Mouse (Mus musculus) CD4-positive, CD25-positive, alpha-beta regulatory T cell (primary cell): Measurements from ENCODE around the gene Senp3. TPM values are rescaled to one million over a fixed set of nuclear protein-coding genes. Genes with fewer than 3 reads are reported as not detected.

Experiments used
- polyA plus RNA-seq: library from polyadenylated mRNA; unstranded; fragments of 100-300 nt; shearing (Covaris generic); gene quantifications from one replicate; pipeline ENCODE4 v1.2.1, GENCODE M21; 2017

The Senp3 gene
- 43.8 TPM for polyA plus RNA-seq

GRCm38 (mm10) chr11:69681314-69682208, at the start of gene Senp3:
TSS of gene Senp3 (minus strand) at chr11:69682084.

GRCm38 (mm10) chr11:69695361-69696181, 13.7 kb upstream of the Senp3 start, which contains the start of the genes Tnfsf12 and Tnfsfm13:
TSS of gene Tnfsf12 (minus strand) at chr11:69695849.
TSS of gene Tnfsfm13 (minus strand) at chr11:69696098.

GRCm38 (mm10) chr11:69685526-69686148, 3.8 kb upstream of the Senp3 start, which contains the start of gene Tnfsf13:
TSS of gene Tnfsf13 (minus strand) at chr11:69685784.

GRCm38 (mm10) chr11:69672211-69672706, 9.6 kb downstream of the Senp3 start, which contains the start of gene Eif4a1:
TSS of gene Eif4a1 (minus strand) at chr11:69672423.

GRCm38 (mm10) chr11:69665961-69666664, 15.8 kb downstream of the Senp3 start, which contains the start of gene Cd68:
TSS of gene Cd68 (minus strand) at chr11:69666153.

GRCm38 (mm10) chr11:69662213-69662966, 19.5 kb downstream of the Senp3 start, which contains the start of gene Mpdu1:
TSS of gene Mpdu1 (minus strand) at chr11:69662642.

GRCm38 (mm10) chr11:69655264-69656064, 26.4 kb downstream of the Senp3 start, which contains the start of gene Sox15:
TSS of gene Sox15 (plus strand) at chr11:69655314.

GRCm38 (mm10) chr11:69632284-69633089, 49.4 kb downstream of the Senp3 start, which contains the start of gene Fxr2:
TSS of gene Fxr2 (plus strand) at chr11:69632990.

Other genes with a start within 250 kb of the Senp3 start
- gene Dnah2, start 133.0 kb downstream of the Senp3 start, polyA plus RNA-seq = 0.01 TPM
- gene Efnb3, start 121.9 kb downstream of the Senp3 start, polyA plus RNA-seq = 0.47 TPM
- 25.6 TPM for gene Wrap53, start 101.8 kb downstream of the Senp3 start, polyA plus RNA-seq
- gene Trp53, start 101.7 kb downstream of the Senp3 start, polyA plus RNA-seq = 239 TPM
- not detected for gene Atp1b2, start 76.1 kb downstream of the Senp3 start, polyA plus RNA-seq
- not detected for gene Shbg, start 64.2 kb downstream of the Senp3 start, polyA plus RNA-seq
- gene Sat2, start 60.1 kb downstream of the Senp3 start, polyA plus RNA-seq = not detected
- 63.2 TPM for gene Fxr2, start 49.1 kb downstream of the Senp3 start, polyA plus RNA-seq
- not detected for gene Sox15, start 26.8 kb downstream of the Senp3 start, polyA plus RNA-seq
- 66.0 TPM for gene Mpdu1, start 19.4 kb downstream of the Senp3 start, polyA plus RNA-seq
- 4.3 TPM for gene Cd68, start 15.9 kb downstream of the Senp3 start, polyA plus RNA-seq
- gene Eif4a1, start 9.7 kb downstream of the Senp3 start, polyA plus RNA-seq = 654 TPM
- not detected for gene Tnfsf13, start 3.7 kb upstream of the Senp3 start, polyA plus RNA-seq
- not detected for gene Tnfsf12, start 13.8 kb upstream of the Senp3 start, polyA plus RNA-seq
- not detected for gene Tnfsfm13, start 14.0 kb upstream of the Senp3 start, polyA plus RNA-seq
- gene Polr2a, start 76.6 kb upstream of the Senp3 start, polyA plus RNA-seq = 50.4 TPM
- 0.12 TPM for gene Slc35g3, start 79.9 kb upstream of the Senp3 start, polyA plus RNA-seq
- 5.5 TPM for gene Zbtb4, start 83.8 kb upstream of the Senp3 start, polyA plus RNA-seq
- 3.7 TPM for gene Chrnb1, start 113.9 kb upstream of the Senp3 start, polyA plus RNA-seq
- gene Fgf11, start 119.8 kb upstream of the Senp3 start, polyA plus RNA-seq = not detected
- gene Tmem102, start 123.5 kb upstream of the Senp3 start, polyA plus RNA-seq = not detected
- not detected for gene Gm39566, start 133.2 kb upstream of the Senp3 start, polyA plus RNA-seq
- gene Spem2, start 136.4 kb upstream of the Senp3 start, polyA plus RNA-seq = not detected
- gene Spem1, start 140.1 kb upstream of the Senp3 start, polyA plus RNA-seq = not detected
- 0.85 TPM for gene Nlgn2, start 155.7 kb upstream of the Senp3 start, polyA plus RNA-seq
- 77.8 TPM for gene Tmem256, start 156.4 kb upstream of the Senp3 start, polyA plus RNA-seq
- 32.7 TPM for gene Plscr3, start 164.3 kb upstream of the Senp3 start, polyA plus RNA-seq
- not detected for gene Tnk1, start 176.6 kb upstream of the Senp3 start, polyA plus RNA-seq
- gene Tmem95, start 195.9 kb upstream of the Senp3 start, polyA plus RNA-seq = not detected
- 1.3 TPM for gene Kctd11, start 199.3 kb upstream of the Senp3 start, polyA plus RNA-seq
- gene Acap1, start 213.5 kb upstream of the Senp3 start, polyA plus RNA-seq = 552 TPM
- 4.4 TPM for gene 2810408A11Rik, start 218.9 kb upstream of the Senp3 start, polyA plus RNA-seq
- 7.7 TPM for gene Neurl4, start 219.0 kb upstream of the Senp3 start, polyA plus RNA-seq
- 203 TPM for gene Gps2, start 231.8 kb upstream of the Senp3 start, polyA plus RNA-seq
- gene Eif5a, start 239.9 kb upstream of the Senp3 start, polyA plus RNA-seq = 1,414 TPM